In genomic region chr14:19737568-19737967, GRCm38 (mm10) we compare ENCODE assay signal across 9 mouse cellular contexts. TPM values are rescaled to one million over a fixed set of nuclear protein-coding genes. Genes with fewer than 3 reads are reported as not detected.
DNase-seq lines count a peak whose midpoint lies in the region; ATAC-seq lines count a peak whose summit lies in the region.
"Had no signal": no experiment of that assay in that cellular context is flagged by ENCODE, and none has a peak within 500 bp of the region (broad histone marks: within the 10 kb centered on the region; RNA-seq: fewer than 3 reads in every experiment).

No protein-coding gene starts in this region.

- no peak overlapping the region for H3K4me2 ChIP-seq in hindbrain, embryonic 14.5 days (replicated peaks)
- H3K4me2 ChIP-seq in embryonic facial prominence, embryonic 12.5 days (replicated peaks), result no peak overlapping the region
- H3K4me2 ChIP-seq: liver, embryonic 15.5 days had no signal

- H3K9me3 ChIP-seq in hindbrain, embryonic 10.5 days, result no peaks in the 10 kb centered on the region
- no peaks in the 10 kb centered on the region for H3K9me3 ChIP-seq in hindbrain, embryonic 14.5 days (ENCODE audit: control insufficient read depth, low read length)
- H3K9me3 ChIP-seq in embryonic facial prominence, embryonic 12.5 days, result no peaks in the 10 kb centered on the region
- no peaks in the 10 kb centered on the region for H3K9me3 ChIP-seq in limb, embryonic 10.5 days (replicated peaks)
- H3K9me3 ChIP-seq: liver, embryonic 15.5 days had no signal

- H3K4me3 ChIP-seq in hindbrain, embryonic 10.5 days, result no peak overlapping the region
- no peak overlapping the region for H3K4me3 ChIP-seq in hindbrain, embryonic 14.5 days (replicated peaks; ENCODE audit: low read length)
- no peak overlapping the region for H3K4me3 ChIP-seq in embryonic facial prominence, embryonic 12.5 days
- no peak overlapping the region for H3K4me3 ChIP-seq in limb, embryonic 10.5 days
- H3K4me3 ChIP-seq: liver, embryonic 15.5 days had no signal

- H3K36me3 ChIP-seq in hindbrain, embryonic 10.5 days, result no peaks in the 10 kb centered on the region
- no peaks in the 10 kb centered on the region for H3K36me3 ChIP-seq in hindbrain, embryonic 14.5 days (replicated peaks; ENCODE audit: control insufficient read depth, insufficient read depth)
- no peaks in the 10 kb centered on the region for H3K36me3 ChIP-seq in embryonic facial prominence, embryonic 12.5 days
- no peaks in the 10 kb centered on the region for H3K36me3 ChIP-seq in limb, embryonic 10.5 days
- H3K36me3 ChIP-seq: liver, embryonic 15.5 days had no signal

- H3K27me3 ChIP-seq in hindbrain, embryonic 10.5 days (ENCODE audit: insufficient read depth, poor library complexity, severe bottlenecking), result no peaks in the 10 kb centered on the region
- H3K27me3 ChIP-seq in hindbrain, embryonic 14.5 days (ENCODE audit: control insufficient read depth, insufficient read depth, low read length), result no peaks in the 10 kb centered on the region
- H3K27me3 ChIP-seq in embryonic facial prominence, embryonic 12.5 days, result no peaks in the 10 kb centered on the region
- no peaks in the 10 kb centered on the region for H3K27me3 ChIP-seq in limb, embryonic 10.5 days (ENCODE audit: low read depth, poor library complexity, severe bottlenecking)
- H3K27me3 ChIP-seq: liver, embryonic 15.5 days had no signal

- DNase-seq in hindbrain, embryonic 10.5 days (ENCODE audit: low spot score), result no peak
- no peak for DNase-seq in hindbrain, embryonic 14.5 days (ENCODE audit: low spot score)
- DNase-seq in 416B (ENCODE audit: low read depth), result peak; percentile 11
- no peak for DNase-seq in limb, embryonic 10.5 days (ENCODE audit: low spot score)
- DNase-seq in spleen, postnatal 36 days (ENCODE audit: low spot score in 2 of 2), result no peak
- no peak for DNase-seq in gastrocnemius, postnatal 14 days
- DNase-seq: right cerebral cortex, adult 18-20 months had no signal

- no peak overlapping the region for H3K9ac ChIP-seq in hindbrain, embryonic 14.5 days
- H3K9ac ChIP-seq in embryonic facial prominence, embryonic 12.5 days, result no peak overlapping the region
- H3K9ac ChIP-seq: liver, embryonic 15.5 days had no signal

- no peak for ATAC-seq in hindbrain, embryonic 14.5 days (ENCODE audit: low FRiP score)
- no peak for ATAC-seq in embryonic facial prominence, embryonic 12.5 days (ENCODE audit: insufficient number of reproducible peaks, insufficient read depth, low FRiP score, low TSS enrichment)

- H3K27ac ChIP-seq in hindbrain, embryonic 10.5 days, result peak overlapping the region; percentile 56; the same call in 1 of the 2 replicates
- H3K27ac ChIP-seq in hindbrain, embryonic 14.5 days, result no peak overlapping the region; the same call in 1 of the 2 replicates
- H3K27ac ChIP-seq in embryonic facial prominence, embryonic 12.5 days, result peak overlapping the region; percentile 75
- H3K27ac ChIP-seq in limb, embryonic 10.5 days, result peak overlapping the region; percentile 3; the same call in 1 of the 2 replicates
- H3K27ac ChIP-seq: liver, embryonic 15.5 days had no signal

- peaks cover 30% of the 10 kb centered on the region for H3K4me1 ChIP-seq in hindbrain, embryonic 10.5 days (replicated peaks)
- no peaks in the 10 kb centered on the region for H3K4me1 ChIP-seq in hindbrain, embryonic 14.5 days (replicated peaks; ENCODE audit: control insufficient read depth, insufficient read depth, low read length)
- H3K4me1 ChIP-seq in embryonic facial prominence, embryonic 12.5 days, result peaks cover 13% of the 10 kb centered on the region
- peaks cover 16% of the 10 kb centered on the region; the same call in 1 of the 2 replicates for H3K4me1 ChIP-seq in limb, embryonic 10.5 days

- intact Hi-C loops in gastrocnemius, postnatal 14 days (cut with DNase I; ENCODE audit: low total_unique reads), result no loop called here

RNA-seq across cellular contexts. Expression of gene Nid2, which starts 13.5 kb away (rescaled TPM):
- 52.3 and 53.2 TPM in 2 replicates for polyA plus RNA-seq in hindbrain, embryonic 10.5 days (2016; fragmentation: Nextera tagmentation; extraction: Ambion mirVana)
- 46.3 and 48.7 TPM in 2 replicates for polyA plus RNA-seq in hindbrain, embryonic 14.5 days (2014; fragmentation: Nextera tagmentation; extraction: Ambion mirVana)
- 85.7 and 87.2 TPM in 2 replicates for polyA plus RNA-seq in embryonic facial prominence, embryonic 12.5 days (2016; fragmentation: Nextera tagmentation; extraction: Ambion mirVana)
- polyA plus RNA-seq in limb, embryonic 10.5 days (2016; fragmentation: Nextera tagmentation; extraction: Ambion mirVana), result 98.5 TPM in 2 replicates
- 10 to 100 TPM; 46.5 to 62.5 TPM for total RNA-seq in gastrocnemius, postnatal 14 days (2021)
